Mouse (Mus musculus): ENCODE measurements around the gene Trmt13. TPM values are rescaled to one million over a fixed set of nuclear protein-coding genes. Genes with fewer than 3 reads are reported as not detected.
A peak's percentile ranks its signal among the peaks of the same experiment; 100 is the strongest.

Gene Trmt13
- polyA plus RNA-seq, 1 experiment from 2014 or later = 34.8 TPM

- no peak overlapping the region for H3K4me2 ChIP-seq (replicated peaks)
- no peak overlapping the region for H3K9ac ChIP-seq (replicated peaks)
- no peaks in the 10 kb centered on the region for H3K27me3 ChIP-seq
- H3K4me1 ChIP-seq = no peaks in the 10 kb centered on the region
- WGBS = 93% methylated on average over 7 of the region's 7 CpGs
- no peak for ATAC-seq (ENCODE audit: low FRiP score, low read depth)
- H3K9me3 ChIP-seq = no peaks in the 10 kb centered on the region
- no peak overlapping the region for H3K4me3 ChIP-seq
- H3K36me3 ChIP-seq = peaks cover 45% of the 10 kb centered on the region
- no peak overlapping the region for H3K27ac ChIP-seq (replicated peaks)
These were observed 8.3 kb upstream of the Trmt13 start for GRCm38 (mm10) chr3:116622641-116623040.

GRCm38 (mm10) chr3:116620636-116621370 lies 6.4 kb upstream of the Trmt13 start:
- Histone ChIP-seq H3K9ac (replicated peaks) (no peak overlapping the region), H3K4me2 (replicated peaks) (no peak overlapping the region), H3K36me3 (peaks cover 52% of the 10 kb centered on the region), H3K27ac (replicated peaks) (no peak overlapping the region), H3K4me3 (no peak overlapping the region), H3K9me3 (no peaks in the 10 kb centered on the region), H3K27me3 (no peaks in the 10 kb centered on the region), H3K4me1 (no peaks in the 10 kb centered on the region)
- no peak for ATAC-seq (ENCODE audit: low FRiP score, low read depth)
- 92% methylated on average over 7 of the region's 7 CpGs for WGBS

DNA sequence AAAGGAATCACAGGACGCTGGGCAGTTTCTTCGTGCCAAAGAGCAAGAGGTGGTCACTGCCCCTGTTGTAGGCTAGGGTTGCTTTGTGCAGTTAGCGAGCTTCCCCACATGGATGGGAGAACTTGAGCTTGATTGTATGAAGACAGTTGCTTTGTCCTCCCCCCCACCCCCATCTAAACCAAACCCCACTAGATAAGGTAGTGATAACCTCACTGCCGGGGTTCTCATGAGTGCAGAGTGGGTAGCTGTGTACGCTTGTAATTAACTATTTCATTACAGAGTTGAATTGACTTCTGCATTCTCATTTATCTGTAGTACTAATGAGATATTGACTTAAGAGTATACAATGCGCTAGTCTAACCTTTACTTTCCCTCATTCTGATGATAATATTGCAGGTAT lies 4.5 kb upstream of the Trmt13 start:
- Histone ChIP-seq H3K36me3 (peaks cover 70% of the 10 kb centered on the region), H3K9me3 (no peaks in the 10 kb centered on the region), H3K4me3 (no peak overlapping the region), H3K27ac (replicated peaks) (no peak overlapping the region), H3K27me3 (no peaks in the 10 kb centered on the region), H3K4me2 (replicated peaks) (no peak overlapping the region), H3K4me1 (no peaks in the 10 kb centered on the region), H3K9ac (replicated peaks) (no peak overlapping the region)
- ATAC-seq (ENCODE audit: low FRiP score, low read depth) = no peak
- 89% methylated on average over 6 of the region's 6 CpGs for WGBS

DNA sequence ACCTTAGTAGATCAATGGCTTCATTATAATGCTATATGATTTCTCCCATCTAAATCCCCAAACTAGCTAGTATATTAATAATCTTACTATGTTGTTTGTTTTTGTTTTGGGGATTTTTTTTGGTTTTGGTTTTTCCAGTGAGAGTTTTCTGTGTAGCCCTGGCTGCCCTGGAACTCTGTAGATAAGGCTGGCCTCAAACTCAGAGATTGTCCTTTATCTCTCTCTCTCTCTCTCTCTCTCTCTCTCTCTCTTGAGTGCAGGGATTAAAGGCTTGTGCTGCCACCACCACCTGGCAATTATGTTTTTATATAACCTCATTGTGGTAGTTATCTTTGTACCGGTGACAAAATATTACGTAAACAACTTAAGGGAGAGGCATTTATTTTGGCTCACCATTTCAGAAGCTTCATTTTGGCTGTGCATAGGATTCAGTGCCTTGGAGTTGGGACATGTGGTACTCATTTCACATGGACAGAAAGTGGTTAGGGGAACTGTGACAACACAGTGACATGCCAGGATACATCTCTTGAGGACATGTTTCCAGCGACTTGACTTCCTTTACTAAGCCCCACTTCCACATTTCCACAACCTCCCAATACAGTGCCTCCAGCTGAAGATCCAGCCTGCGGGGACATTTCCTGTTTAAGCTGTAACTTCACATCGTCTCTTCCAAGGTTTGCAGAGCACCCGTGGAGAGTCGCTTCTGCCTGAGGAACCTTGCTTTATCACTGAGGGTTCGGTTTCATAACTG lies 1.1 kb upstream of the Trmt13 start:
- 93% methylated on average over 8 of the region's 8 CpGs for WGBS
- no peak overlapping the region for H3K4me3 ChIP-seq
- H3K4me2 ChIP-seq (replicated peaks) = no peak overlapping the region
- no peak for ATAC-seq (ENCODE audit: low FRiP score, low read depth)
- H3K36me3 ChIP-seq = peaks cover 61% of the 10 kb centered on the region
- H3K9me3 ChIP-seq = no peaks in the 10 kb centered on the region
- H3K27me3 ChIP-seq = no peaks in the 10 kb centered on the region
- H3K9ac ChIP-seq (replicated peaks) = no peak overlapping the region
- H3K4me1 ChIP-seq = no peaks in the 10 kb centered on the region
- no peak overlapping the region for H3K27ac ChIP-seq (replicated peaks)

DNA sequence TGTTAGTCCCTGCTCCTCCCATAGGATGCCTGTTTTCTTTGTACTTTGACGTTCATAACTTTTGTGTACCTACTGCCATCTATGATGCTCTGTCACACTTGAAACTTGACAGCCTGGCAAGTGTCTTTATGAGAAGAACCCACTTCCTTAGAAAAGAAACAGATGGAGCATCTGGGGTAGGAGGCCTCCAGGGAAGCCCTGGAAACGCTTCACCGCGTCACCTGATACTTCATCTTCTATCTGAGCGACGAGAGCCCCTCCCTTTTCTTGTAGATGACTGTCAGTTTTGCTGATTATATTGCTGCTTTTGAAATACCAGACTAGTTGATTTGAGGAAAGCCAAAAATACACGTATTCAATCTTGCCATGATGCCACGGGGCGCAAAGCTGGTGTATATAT lies 9.8 kb downstream of the Trmt13 start:
- Histone ChIP-seq H3K9me3 (no peaks in the 10 kb centered on the region), H3K36me3 (peaks cover 24% of the 10 kb centered on the region), H3K27me3 (no peaks in the 10 kb centered on the region), H3K27ac (replicated peaks) (no peak overlapping the region), H3K4me3 (no peak overlapping the region), H3K4me1 (no peaks in the 10 kb centered on the region), H3K4me2 (replicated peaks) (no peak overlapping the region), H3K9ac (replicated peaks) (no peak overlapping the region)
- no peak for ATAC-seq (ENCODE audit: low FRiP score, low read depth)
- WGBS = 87% methylated on average over 9 of the region's 9 CpGs

- H3K27me3 ChIP-seq = no peaks in the 10 kb centered on the region
- peaks cover 6% of the 10 kb centered on the region for H3K36me3 ChIP-seq
- H3K4me3 ChIP-seq = no peak overlapping the region
- H3K4me2 ChIP-seq (replicated peaks) = no peak overlapping the region
- no peak for ATAC-seq (ENCODE audit: low FRiP score, low read depth)
- no peaks in the 10 kb centered on the region for H3K4me1 ChIP-seq
- no peak overlapping the region for H3K9ac ChIP-seq (replicated peaks)
- WGBS = 92% methylated on average over 5 of the region's 5 CpGs
- H3K9me3 ChIP-seq = no peaks in the 10 kb centered on the region
- no peak overlapping the region for H3K27ac ChIP-seq (replicated peaks)
These were observed 12.6 kb downstream of the Trmt13 start for GRCm38 (mm10) chr3:116601781-116602180.

GRCm38 (mm10) chr3:116601005-116601404 lies 13.4 kb downstream of the Trmt13 start:
- WGBS = 91% methylated on average over 5 of the region's 5 CpGs
- no peaks in the 10 kb centered on the region for H3K27me3 ChIP-seq
- H3K9me3 ChIP-seq = no peaks in the 10 kb centered on the region
- ATAC-seq (ENCODE audit: low FRiP score, low read depth) = no peak
- H3K4me3 ChIP-seq = no peak overlapping the region
- peaks cover 2% of the 10 kb centered on the region; the same call in 1 of the 2 replicates for H3K36me3 ChIP-seq
- no peak overlapping the region for H3K4me2 ChIP-seq (replicated peaks)
- H3K4me1 ChIP-seq = peaks cover 1% of the 10 kb centered on the region; the same call in 1 of the 2 replicates
- H3K9ac ChIP-seq (replicated peaks) = no peak overlapping the region
- no peak overlapping the region for H3K27ac ChIP-seq (replicated peaks)

DNA sequence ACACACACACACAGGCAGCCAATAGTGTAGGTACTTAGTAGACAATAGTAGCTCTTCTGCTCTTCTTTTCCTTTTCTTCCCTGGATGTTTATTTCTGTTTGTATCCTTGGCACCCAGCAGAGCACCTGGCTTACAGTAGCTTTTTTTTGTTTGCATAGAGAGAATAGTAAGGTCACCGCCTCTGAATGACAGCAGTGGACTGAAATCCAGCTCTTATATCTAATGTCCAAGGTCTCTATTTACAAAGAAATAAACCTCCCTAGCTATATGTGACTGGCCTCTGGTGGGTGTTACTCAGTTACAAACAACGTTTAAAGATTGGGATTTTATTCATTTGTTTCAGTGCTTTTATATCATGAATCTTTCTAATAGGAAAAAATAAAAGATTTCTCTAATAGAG lies 14.7 kb downstream of the Trmt13 start:
- no peak for ATAC-seq (ENCODE audit: low FRiP score, low read depth)
- WGBS = 84% methylated on average over 2 of the region's 2 CpGs

DNA sequence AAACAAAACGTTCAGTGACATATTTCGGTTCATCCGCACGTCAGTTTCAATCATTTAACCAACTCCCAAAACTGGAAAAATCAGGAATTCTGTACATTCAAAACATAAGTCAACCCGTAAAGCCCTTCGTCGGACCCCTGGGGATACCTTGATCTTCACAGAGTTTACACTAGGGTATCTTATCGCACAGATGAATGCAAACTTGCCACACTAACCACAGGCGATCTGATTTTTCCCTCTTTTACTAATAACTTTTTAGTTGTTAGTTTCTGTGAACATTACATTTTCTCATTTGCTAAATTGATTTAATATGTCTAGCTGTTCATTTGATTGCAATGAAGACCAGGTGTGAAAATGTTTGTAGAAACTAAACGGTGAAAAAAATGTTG lies 18.8 kb downstream of the Trmt13 start:
- peak overlapping the region; percentile 77 for H3K9ac ChIP-seq (replicated peaks)
- peaks cover 13% of the 10 kb centered on the region for H3K36me3 ChIP-seq
- H3K4me3 ChIP-seq = peak overlapping the region; percentile 79
- peak overlapping the region; percentile 77 for H3K4me2 ChIP-seq (replicated peaks)
- H3K27ac ChIP-seq (replicated peaks) = no peak overlapping the region
- no peaks in the 10 kb centered on the region for H3K9me3 ChIP-seq
- peaks cover 10% of the 10 kb centered on the region; the same call in 1 of the 2 replicates for H3K4me1 ChIP-seq
- ATAC-seq (ENCODE audit: low FRiP score, low read depth) = no peak
- H3K27me3 ChIP-seq = no peaks in the 10 kb centered on the region
- WGBS = 10% methylated on average over 10 of the region's 10 CpGs

More for the DNA sequence above, 14.7 kb downstream of the Trmt13 start:
- Histone ChIP-seq H3K4me3 (no peak overlapping the region), H3K9ac (replicated peaks) (no peak overlapping the region), H3K36me3 (no peaks in the 10 kb centered on the region), H3K27me3 (no peaks in the 10 kb centered on the region), H3K27ac (replicated peaks) (no peak overlapping the region), H3K4me2 (replicated peaks) (no peak overlapping the region), H3K9me3 (no peaks in the 10 kb centered on the region), H3K4me1 (peaks cover 3% of the 10 kb centered on the region; the same call in 1 of the 2 replicates)

DNA sequence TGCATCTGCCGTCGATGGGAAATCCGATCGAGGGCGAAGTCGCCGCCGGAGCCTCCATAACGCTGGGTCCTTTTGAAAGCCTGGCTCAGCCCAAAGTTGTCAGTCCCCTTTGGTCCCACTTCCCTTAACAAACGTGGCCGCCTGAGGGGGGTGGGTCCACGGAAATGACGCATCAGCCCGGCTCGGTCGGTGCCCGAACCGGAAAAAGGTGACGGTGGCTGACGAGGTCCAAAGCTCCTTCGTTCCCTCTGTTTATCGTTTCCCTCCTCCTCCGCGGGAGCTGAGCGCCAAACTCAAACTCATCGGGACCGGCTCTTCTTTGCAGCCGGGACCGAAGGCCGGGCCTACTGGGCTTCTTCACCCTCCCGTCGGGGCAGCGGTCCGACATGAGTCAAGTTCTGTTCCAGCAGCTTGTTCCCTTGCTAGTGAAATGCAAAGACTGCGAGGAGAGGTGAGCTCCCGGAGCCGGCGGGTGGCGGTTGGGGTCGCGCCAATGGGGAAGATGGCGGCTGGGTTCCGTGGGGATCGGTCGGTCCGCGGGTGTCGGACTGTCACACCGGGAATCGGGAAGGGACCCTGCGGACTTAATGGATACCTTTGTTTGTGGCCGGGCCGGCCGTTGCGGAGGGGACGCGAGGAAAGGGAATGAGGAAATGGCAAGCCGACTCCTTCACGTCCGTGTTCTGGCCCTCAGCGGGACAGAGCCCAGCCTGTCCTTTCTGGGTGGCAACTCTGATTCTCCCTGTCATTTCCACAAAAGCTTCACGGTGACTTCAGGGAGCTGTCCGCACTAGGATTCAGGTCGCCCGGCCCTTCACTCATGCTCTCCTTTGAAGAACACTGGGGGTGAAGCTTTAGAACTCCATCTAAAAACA lies 19.4 kb downstream of the Trmt13 start, which contains the start of gene Sass6:
TSS of gene Sass6 (plus strand) at position 255 of the 875 bp plus-strand sequence.
- Histone ChIP-seq H3K4me2 (replicated peaks) (peak within 1 kb of the TSS; percentile 77), H3K9ac (replicated peaks) (peak within 1 kb of the TSS; percentile 77), H3K27ac (replicated peaks) (peak within 1 kb of the TSS; percentile 83), H3K27me3 (no peaks in the 10 kb centered on the region), H3K9me3 (no peaks in the 10 kb centered on the region), H3K36me3 (peaks cover 20% of the 10 kb centered on the region), H3K4me1 (peaks cover 10% of the 10 kb centered on the region; the same call in 1 of the 2 replicates), H3K4me3 (peak within 1 kb of the TSS; percentile 79)
- ATAC-seq (ENCODE audit: low FRiP score, low read depth) = peak; percentile 97
- under 1% methylated on average over 65 of the region's 65 CpGs for WGBS

- Histone ChIP-seq H3K27me3 (no peaks in the 10 kb centered on the region), H3K4me2 (replicated peaks) (peak overlapping the region; percentile 49)
- ATAC-seq (ENCODE audit: low FRiP score, low read depth) = peak; percentile 81
These were observed 20.2 kb downstream of the Trmt13 start for GRCm38 (mm10) chr3:116594076-116594727.

More at GRCm38 (mm10) chr3:116594076-116594727, 20.2 kb downstream of the Trmt13 start:
- H3K4me1 ChIP-seq = peaks cover 10% of the 10 kb centered on the region; the same call in 1 of the 2 replicates
- H3K27ac ChIP-seq (replicated peaks) = peak overlapping the region; percentile 83
- H3K4me3 ChIP-seq = peak overlapping the region; percentile 79
- peak overlapping the region; percentile 77 for H3K9ac ChIP-seq (replicated peaks)
- H3K36me3 ChIP-seq = peaks cover 27% of the 10 kb centered on the region
- no peaks in the 10 kb centered on the region for H3K9me3 ChIP-seq
- 3% methylated on average over 22 of the region's 22 CpGs for WGBS
